Mouse (Mus musculus): Measurements from ENCODE around the gene Cryba1. TPM values are rescaled to one million over a fixed set of nuclear protein-coding genes. Genes with fewer than 3 reads are reported as not detected.
A peak's percentile ranks its signal among the peaks of the same experiment; 100 is the strongest.

Cryba1 gene
- total RNA-seq, 2 experiments from 2014 or later: not detected

GRCm38 (mm10) chr11:77721389-77721788, 3.7 kb downstream of the Cryba1 start:
- DNase-seq (ENCODE audit: low spot score in 2 of 2): no peak

GRCm38 (mm10) chr11:77719055-77719454, 6.0 kb downstream of the Cryba1 start:
- DNase-seq (ENCODE audit: low spot score in 2 of 2): no peak

DNA sequence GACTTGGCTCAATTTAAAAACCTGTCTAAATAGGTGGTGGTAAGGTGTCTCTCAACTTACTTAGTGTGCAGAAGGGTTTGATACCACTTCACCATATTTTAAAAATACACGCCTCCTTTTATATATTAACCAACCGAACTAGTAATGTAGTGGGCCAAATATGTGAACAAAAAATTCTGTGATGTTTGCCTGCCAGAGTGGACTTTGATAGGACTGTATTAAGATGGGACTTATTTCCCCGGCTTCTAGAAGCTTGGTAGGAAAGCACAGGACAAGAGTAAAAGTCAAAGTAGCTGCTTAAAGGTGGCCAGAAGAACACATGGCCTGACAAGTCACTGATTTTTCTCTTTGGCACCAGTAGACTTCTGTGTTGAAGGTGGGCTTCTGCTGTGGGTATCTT, 11.3 kb downstream of the Cryba1 start:
- no peak for DNase-seq (ENCODE audit: low spot score in 2 of 2)

GRCm38 (mm10) chr11:77709039-77709438, 16.0 kb downstream of the Cryba1 start:
- no peak for DNase-seq (ENCODE audit: low spot score in 2 of 2)

GRCm38 (mm10) chr11:77705920-77706319, 19.2 kb downstream of the Cryba1 start:
- DNase-seq (ENCODE audit: low spot score in 2 of 2): no peak

DNA sequence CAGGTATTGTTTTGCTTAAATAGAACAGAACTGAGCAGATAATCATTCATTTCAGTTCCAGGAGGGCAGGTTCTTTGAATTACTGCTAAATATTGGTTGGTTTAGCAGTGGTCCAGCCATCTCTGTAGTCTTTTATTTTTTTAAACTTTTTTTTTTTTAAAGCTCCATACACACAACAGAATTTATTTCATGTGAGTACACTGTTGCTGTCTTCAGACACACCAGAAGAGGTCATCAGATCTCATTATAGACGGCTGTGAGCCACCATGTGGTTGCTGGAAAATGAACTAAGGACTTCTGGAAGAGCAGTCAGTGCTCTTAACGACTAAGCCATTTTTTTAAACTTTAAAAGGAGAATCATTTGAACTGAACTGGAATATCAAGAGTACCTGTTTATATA, 27.9 kb downstream of the Cryba1 start:
- no peak for DNase-seq (ENCODE audit: low spot score in 2 of 2)

DNA sequence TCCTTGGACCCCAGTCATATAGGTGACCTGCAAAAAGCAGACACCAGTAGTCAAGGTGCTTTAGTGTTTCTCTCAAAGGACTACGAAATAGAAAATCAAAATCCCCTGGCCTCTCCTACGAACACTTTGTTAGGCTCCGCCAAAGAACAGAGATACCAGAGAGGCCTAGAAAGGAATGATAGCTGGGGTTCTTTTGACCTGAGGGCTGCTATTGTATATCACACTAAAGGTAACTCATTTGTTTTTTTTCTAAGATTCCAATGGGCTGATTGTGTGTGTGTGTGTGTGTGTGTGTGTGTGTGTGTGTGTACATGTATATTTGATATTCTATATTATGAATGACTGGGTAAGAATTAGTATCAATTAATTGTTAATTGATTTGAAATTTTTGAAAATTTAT, 32.1 kb downstream of the Cryba1 start:
- DNase-seq (ENCODE audit: low spot score in 2 of 2): no peak

GRCm38 (mm10) chr11:77687541-77688131, 37.4 kb downstream of the Cryba1 start:
- peak; percentile 44 to 53 for DNase-seq (ENCODE audit: low spot score in 2 of 2)

DNA sequence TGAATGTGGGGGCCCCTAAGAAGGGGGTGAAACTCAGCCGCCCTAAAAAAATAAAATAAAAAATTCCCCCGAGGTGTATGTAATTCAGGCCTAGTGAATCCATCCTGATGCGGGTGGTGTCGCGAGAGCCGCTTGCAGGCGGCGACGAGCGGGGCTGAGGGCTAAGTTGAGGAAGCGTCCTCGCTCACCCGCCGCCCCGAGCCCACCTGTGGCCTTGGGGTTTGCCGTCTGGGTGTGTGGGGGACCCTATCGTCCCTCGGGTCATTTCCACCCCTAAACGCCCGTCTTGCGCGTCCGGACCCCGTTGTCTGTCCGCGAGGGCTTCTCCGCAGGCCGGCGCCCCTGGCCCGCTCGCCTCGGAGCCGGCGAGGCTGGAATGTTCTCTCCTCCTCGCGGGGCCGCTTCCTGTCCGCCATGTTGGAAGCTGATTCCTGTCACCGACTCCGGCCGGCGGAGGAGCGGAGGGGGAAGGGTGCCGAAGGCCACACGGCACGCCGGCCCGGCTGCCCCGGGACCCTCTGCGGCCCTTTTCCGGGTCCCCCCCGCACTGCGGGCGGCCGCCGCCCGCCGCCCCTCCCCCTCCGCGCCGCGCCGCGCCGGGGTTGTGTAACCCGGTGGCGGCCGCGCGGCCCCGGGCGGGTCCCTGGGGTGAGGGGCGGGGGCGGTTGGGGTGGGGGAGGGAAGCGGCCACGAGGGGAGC, 38.1 kb downstream of the Cryba1 start:
- DNase-seq (ENCODE audit: low spot score in 2 of 2): peak; percentile 64 to 68

DNA sequence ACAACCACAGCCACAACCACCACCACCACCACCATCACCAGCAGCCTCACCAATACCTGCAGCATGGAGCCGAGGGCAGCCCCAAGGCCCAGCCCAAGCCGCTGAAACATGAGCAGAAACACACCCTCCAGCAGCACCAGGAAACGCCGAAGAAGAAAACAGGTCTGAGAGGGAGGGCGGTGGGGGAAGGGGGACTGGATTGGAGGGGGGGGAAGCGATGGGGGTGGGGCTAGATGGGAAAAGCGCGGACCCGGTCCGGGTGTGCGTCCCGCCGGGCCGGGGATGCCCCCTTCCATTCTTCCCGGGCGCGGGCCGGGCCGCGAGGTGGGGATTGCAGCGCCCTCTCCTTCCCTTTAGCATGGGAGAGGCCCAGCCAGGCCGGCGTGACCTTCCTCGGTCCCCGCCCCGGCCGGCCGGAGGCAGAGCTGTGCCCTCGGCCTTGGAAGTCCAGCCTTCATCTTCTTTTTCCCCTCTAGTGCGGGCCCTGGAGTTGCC, 38.7 kb downstream of the Cryba1 start:
- DNase-seq (ENCODE audit: low spot score in 2 of 2): peak; percentile 65 to 66

DNA sequence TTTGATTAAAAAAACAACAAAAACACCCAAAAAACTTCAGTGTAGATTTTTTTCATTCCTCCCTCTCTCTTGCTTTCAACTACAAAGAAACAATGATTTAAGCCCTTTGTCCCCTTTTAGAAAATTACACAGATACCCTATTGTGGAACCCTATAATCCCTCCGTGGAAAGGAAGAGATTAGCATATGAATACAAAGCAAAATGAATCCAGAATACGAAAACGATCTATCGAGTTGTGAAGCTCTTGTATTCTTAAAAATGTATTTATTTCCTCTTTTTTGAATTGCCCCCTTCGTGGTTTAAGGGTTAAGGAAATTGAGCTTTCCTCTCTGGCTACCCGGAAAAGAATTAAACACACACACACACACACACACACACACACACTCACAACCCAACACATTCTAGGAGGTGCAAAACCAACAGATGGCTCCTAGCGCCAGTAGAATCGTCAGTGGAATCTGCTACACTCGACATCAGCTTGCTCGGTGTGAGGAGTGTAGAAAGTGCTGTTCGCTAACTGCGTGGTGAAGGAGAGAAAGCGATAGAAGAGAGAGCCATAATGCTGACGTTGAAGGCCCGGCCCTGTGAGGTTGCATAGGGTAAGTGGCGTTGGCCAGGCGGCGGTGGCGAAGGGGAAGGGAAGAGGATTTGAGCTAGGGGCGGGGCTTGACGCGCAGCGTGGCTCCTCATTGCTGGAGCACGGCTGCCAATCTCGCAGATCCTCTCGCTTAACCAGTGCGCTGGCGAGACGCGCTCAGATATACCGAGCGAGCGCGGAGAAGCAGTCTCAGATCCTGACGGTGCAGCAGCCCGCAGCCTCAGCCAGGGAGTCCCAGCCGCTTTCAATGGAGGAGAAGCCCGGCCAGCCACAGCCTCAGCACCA, 39.5 kb downstream of the Cryba1 start, which contains the start of gene Nufip2:
TSS of gene Nufip2 (plus strand) at position 773 of the 883 bp plus-strand sequence.
- peak; percentile 98 for DNase-seq (ENCODE audit: low spot score in 2 of 2)

DNA sequence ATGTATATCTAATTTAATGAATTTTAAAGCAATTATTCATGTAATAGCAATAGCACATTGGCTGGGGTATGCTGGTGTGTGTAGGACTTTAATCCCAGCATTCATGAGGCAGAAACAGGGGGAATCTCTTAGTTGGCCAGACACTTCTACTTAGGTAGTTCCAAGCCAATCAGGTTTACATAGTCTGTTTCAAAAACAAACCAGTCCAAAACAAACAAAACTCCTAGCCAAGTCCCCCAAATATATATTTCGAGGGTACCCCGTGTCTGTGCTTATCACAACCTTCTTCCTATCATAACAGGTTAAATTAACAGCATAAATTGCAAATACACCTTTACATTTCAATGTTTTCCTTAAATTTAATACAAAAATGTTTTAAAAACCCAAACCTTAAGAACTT, 40.2 kb downstream of the Cryba1 start:
- no peak for DNase-seq (ENCODE audit: low spot score in 2 of 2)

DNA sequence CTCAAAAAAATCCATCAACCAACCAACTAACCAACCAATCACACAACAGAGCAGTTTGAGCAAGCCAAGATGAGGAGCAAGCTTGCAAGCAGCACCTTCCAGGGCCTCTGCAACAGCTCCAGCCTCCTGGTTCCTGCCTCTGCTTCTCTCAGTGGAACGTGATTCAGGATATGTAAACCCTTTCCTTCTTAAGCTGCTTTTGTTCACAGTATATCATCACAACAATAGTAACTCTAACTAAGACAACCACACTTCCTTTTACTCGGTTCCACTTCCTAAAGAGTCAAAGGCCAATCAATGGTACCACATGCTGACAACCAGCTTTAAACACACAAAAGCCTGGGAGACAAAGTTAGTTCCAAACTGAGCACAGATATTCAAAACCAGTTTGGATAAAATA, 45.1 kb downstream of the Cryba1 start:
- DNase-seq (ENCODE audit: low spot score in 2 of 2): no peak

GRCm38 (mm10) chr11:77673428-77673991, 51.6 kb downstream of the Cryba1 start:
- DNase-seq (ENCODE audit: low spot score in 2 of 2): no peak

DNA sequence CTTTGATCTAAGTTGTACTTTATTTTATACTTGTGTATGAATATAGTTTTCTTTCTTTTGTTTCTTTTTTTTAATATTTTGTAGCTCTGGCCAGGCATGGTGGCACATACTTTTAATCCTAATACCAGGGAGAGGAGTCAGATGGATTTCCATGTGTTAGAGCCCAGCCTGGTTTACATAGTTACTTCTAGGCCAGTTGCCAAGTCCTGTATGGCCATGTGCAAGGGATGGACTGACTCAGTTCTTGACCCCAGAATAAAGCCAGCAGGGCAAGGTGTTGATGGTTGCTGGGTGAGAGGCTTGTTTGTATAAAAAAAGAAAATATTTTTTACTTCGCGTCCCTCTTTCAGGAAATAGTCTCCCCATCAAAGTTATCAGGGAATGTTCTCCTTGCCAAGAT, 52.3 kb downstream of the Cryba1 start:
- no peak for DNase-seq (ENCODE audit: low spot score in 2 of 2)

Other genes starting within 250 kb of the Cryba1 start
- gene Ankrd13b, start 235.6 kb downstream of the Cryba1 start, total RNA-seq (2021): 1 to 10 TPM; 7.9 to 8.3 TPM
- 10 to 100 TPM; 47.7 to 49.2 TPM for gene Git1, start 231.7 kb downstream of the Cryba1 start, total RNA-seq (2021)
- 10 to 100 TPM; 16.7 to 27.6 TPM for gene Abhd15, start 210.2 kb downstream of the Cryba1 start, total RNA-seq (2021)
- 10 to 100 TPM; 11.0 to 12.9 TPM for gene Trp53i13, start 209.3 kb downstream of the Cryba1 start, total RNA-seq (2021)
- not detected for gene Gm10392, start 206.1 kb downstream of the Cryba1 start, total RNA-seq (2021)
- gene Taok1, start 117.5 kb downstream of the Cryba1 start, total RNA-seq (2021): 10 to 100 TPM; 47.6 to 51.3 TPM
- gene Nufip2, start 39.1 kb downstream of the Cryba1 start, total RNA-seq (2021): 10 to 100 TPM; 71.1 to 98.0 TPM
- gene Myo18a, start 38.0 kb upstream of the Cryba1 start, total RNA-seq (2021): 10 to 100 TPM; 45.9 to 56.8 TPM
- gene Gm10277, start 62.5 kb upstream of the Cryba1 start, total RNA-seq (2021): not detected
- 1 to 10 TPM in 1 of 2 experiments, under 1 TPM in 1; 0.26 to 2.4 TPM for gene Pipox, start 168.8 kb upstream of the Cryba1 start, total RNA-seq (2021)
- 1 to 10 TPM; 2.1 to 2.4 TPM for gene Sez6, start 205.5 kb upstream of the Cryba1 start, total RNA-seq (2021)

Data from adrenal gland, adult 18-20 months (tissue).